In genomic region chr1:60534932-60535331, GRCm38 (mm10) we compare ENCODE assay signal across 9 mouse cellular contexts. TPM values are rescaled to one million over a fixed set of nuclear protein-coding genes. Genes with fewer than 3 reads are reported as not detected.
DNase-seq lines count a peak whose midpoint lies in the region; ATAC-seq lines count a peak whose summit lies in the region.
"Had no signal": no experiment of that assay in that cellular context is flagged by ENCODE, and none has a peak within 500 bp of the region (broad histone marks: within the 10 kb centered on the region; RNA-seq: fewer than 3 reads in every experiment).

No protein-coding gene starts in this region.

- WGBS in liver, embryonic 12.5 days (ENCODE audit: insufficient replicate concordance), result 71% methylated on average over 2 of the region's 2 CpGs
- WGBS in embryonic facial prominence, embryonic 10.5 days, result 83% methylated on average over 2 of the region's 2 CpGs

- ATAC-seq in liver, embryonic 12.5 days, result no peak

- no peak overlapping the region for H3K4me2 ChIP-seq in liver, embryonic 12.5 days
- H3K4me2 ChIP-seq: midbrain, embryonic 12.5 days had no signal

- no peak overlapping the region for H3K4me3 ChIP-seq in liver, embryonic 12.5 days
- no peak overlapping the region for H3K4me3 ChIP-seq in embryonic facial prominence, embryonic 10.5 days
- H3K4me3 ChIP-seq: midbrain, embryonic 12.5 days had no signal

- H3K36me3 ChIP-seq in liver, embryonic 12.5 days, result peaks cover 16% of the 10 kb centered on the region
- peaks cover 29% of the 10 kb centered on the region for H3K36me3 ChIP-seq in embryonic facial prominence, embryonic 10.5 days (replicated peaks)

- DNase-seq in cerebellum, adult 18-20 months, result peak; percentile 20 to 22
- no peak for DNase-seq in cerebellum, adult 11-12 months
- peak; percentile 39 for DNase-seq in liver
- DNase-seq in embryonic facial prominence, embryonic 10.5 days (ENCODE audit: low spot score), result peak; percentile 15
- peak; percentile 32 for DNase-seq in mesoderm, embryonic 11.5 days (ENCODE audit: low read depth, low spot score)
- DNase-seq in neural tube, embryonic 10.5 days (ENCODE audit: extremely low spot score, low spot score), result no peak
- no peak for DNase-seq in ovary, postnatal 36 days (ENCODE audit: low spot score)

- no peak overlapping the region for H3K27ac ChIP-seq in liver, embryonic 12.5 days
- no peak overlapping the region for H3K27ac ChIP-seq in embryonic facial prominence, embryonic 10.5 days (replicated peaks)
- H3K27ac ChIP-seq: midbrain, embryonic 12.5 days had no signal

- no peaks in the 10 kb centered on the region for H3K27me3 ChIP-seq in liver, embryonic 12.5 days (replicated peaks)
- no peaks in the 10 kb centered on the region for H3K27me3 ChIP-seq in embryonic facial prominence, embryonic 10.5 days (replicated peaks; ENCODE audit: low read depth, poor library complexity, severe bottlenecking)
- H3K27me3 ChIP-seq: midbrain, embryonic 12.5 days had no signal

- no peaks in the 10 kb centered on the region for H3K4me1 ChIP-seq in liver, embryonic 12.5 days
- H3K4me1 ChIP-seq in embryonic facial prominence, embryonic 10.5 days, result no peaks in the 10 kb centered on the region
- H3K4me1 ChIP-seq: midbrain, embryonic 12.5 days had no signal

- H3K9me3 ChIP-seq in liver, embryonic 12.5 days (replicated peaks), result no peaks in the 10 kb centered on the region
- no peaks in the 10 kb centered on the region for H3K9me3 ChIP-seq in embryonic facial prominence, embryonic 10.5 days
- H3K9me3 ChIP-seq: midbrain, embryonic 12.5 days had no signal

- no peak overlapping the region for H3K9ac ChIP-seq in liver, embryonic 12.5 days
- H3K9ac ChIP-seq: midbrain, embryonic 12.5 days had no signal

RNA-seq across cellular contexts. Expression of gene Raph1, which starts 32.0 kb away (rescaled TPM):
- polyA plus RNA-seq in liver, embryonic 12.5 days (2016; fragmentation: Nextera tagmentation; extraction: Ambion mirVana), result 50.7 and 51.3 TPM in 2 replicates
- polyA plus RNA-seq in embryonic facial prominence, embryonic 10.5 days (2016; fragmentation: Nextera tagmentation; extraction: Ambion mirVana), result 20.8 and 26.1 TPM in 2 replicates

Comparison
In these comparisons a context has a peak if more than half of its experiments do, and no peak if none do; other contexts are left out.
1. DNase-seq: peak in cerebellum, adult 18-20 months (2 of 2), liver (single experiment), embryonic facial prominence, embryonic 10.5 days (single experiment) and mesoderm, embryonic 11.5 days (single experiment); none in cerebellum, adult 11-12 months (single experiment), neural tube, embryonic 10.5 days (single experiment) and ovary, postnatal 36 days (single experiment).